Mouse (Mus musculus) limb, embryonic 10.5 days (tissue): ENCODE measurements around the gene Fbxl13. TPM values are rescaled to one million over a fixed set of nuclear protein-coding genes. Genes with fewer than 3 reads are reported as not detected.

Experiments used
- polyA plus RNA-seq: library from polyadenylated mRNA; unstranded; fragments of >200 nt; fragmentation: Nextera tagmentation; extraction: Ambion mirVana; gene quantifications from 2 replicates; pipeline ENCODE4 v1.2.1, GENCODE M21; 2016

Fbxl13 gene
- polyA plus RNA-seq, 1 experiment from 2014 or later: 0.15 TPM

Other genes with a start within 250 kb of the Fbxl13 start
- gene Ccdc146, start 221.0 kb downstream of the Fbxl13 start, polyA plus RNA-seq: not detected in 2 replicates
- 6.9 and 8.1 TPM in 2 replicates for gene Fam185a, start 220.7 kb downstream of the Fbxl13 start, polyA plus RNA-seq
- gene Lrrc17, start 102.1 kb downstream of the Fbxl13 start, polyA plus RNA-seq: 8.7 and 19.3 TPM in 2 replicates
- 50.3 and 61.9 TPM in 2 replicates for gene Armc10, start 179 bp upstream of the Fbxl13 start, polyA plus RNA-seq
- 2.8 TPM in 2 replicates for gene Napepld, start 55.8 kb upstream of the Fbxl13 start, polyA plus RNA-seq
- gene Pmpcb, start 91.5 kb upstream of the Fbxl13 start, polyA plus RNA-seq: 84.4 and 85.5 TPM in 2 replicates
- 83.5 and 91.3 TPM in 2 replicates for gene Dnajc2, start 139.6 kb upstream of the Fbxl13 start, polyA plus RNA-seq
- gene Psmc2, start 139.6 kb upstream of the Fbxl13 start, polyA plus RNA-seq: 227 and 247 TPM in 2 replicates
- gene Slc26a5, start 220.0 kb upstream of the Fbxl13 start, polyA plus RNA-seq: 0.05 TPM in 1 of 2 replicates, not detected in the other